Mouse (Mus musculus) C2C12 (cell line): ENCODE results near the gene Slc15a2.

Experiments
- CEBPB ChIP-seq: IDR thresholded peaks from one replicate; pipeline ENCODE4 v1.6.1; 2011; ENCODE audit warnings: low read depth, mild to moderate bottlenecking, control low read depth, moderate library complexity
- CTCF ChIP-seq: IDR thresholded peaks from one replicate; pipeline ENCODE4 v1.5.1; 2011; ENCODE audit not compliant: control insufficient read depth, insufficient read depth, insufficient read length
- MAX ChIP-seq: IDR thresholded peaks from one replicate; pipeline ENCODE4 v1.6.1; 2011; ENCODE audit warnings: mild to moderate bottlenecking, control low read depth
- MYOD1 ChIP-seq: IDR thresholded peaks from one replicate; pipeline ENCODE4 v1.6.1; 2011; ENCODE audit warnings: low read depth; ENCODE audit not compliant: control insufficient read depth, insufficient read length
- MYOG ChIP-seq: IDR thresholded peaks from one replicate; pipeline ENCODE4 v1.6.1; 2011; ENCODE audit not compliant: control insufficient read depth, insufficient read length; ENCODE audit errors: extremely low read depth

DNA sequence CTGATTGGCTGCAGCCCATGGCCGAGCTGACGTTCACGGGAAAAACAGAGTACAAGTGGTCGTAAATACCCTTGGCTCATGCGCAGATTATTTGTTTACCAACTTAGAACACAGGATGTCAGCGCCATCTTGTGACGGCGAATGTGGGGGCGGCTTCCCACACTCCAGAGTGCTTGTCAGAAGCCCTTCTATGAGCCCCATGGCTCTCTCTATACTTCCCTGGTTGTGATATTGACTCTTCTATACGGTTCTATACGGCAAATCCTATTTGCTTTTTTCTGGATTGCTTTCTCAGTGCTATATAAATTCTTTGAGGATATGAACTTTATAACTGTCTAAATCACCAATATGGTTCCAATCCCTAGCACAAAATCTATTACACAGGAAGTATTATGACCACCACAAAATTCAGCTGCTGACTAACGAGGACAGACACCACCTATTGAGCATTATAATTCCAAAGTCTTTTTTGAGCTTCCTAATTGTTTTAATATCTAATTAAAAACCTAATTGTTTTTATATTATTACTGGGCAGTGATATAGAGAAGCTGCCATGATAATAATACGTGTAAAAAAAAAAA, 14.5 kb downstream of the Slc15a2 start:
- TF ChIP-seq CTCF: no peak
- no peak for TF ChIP-seq MYOD1
- TF ChIP-seq MYOG: no peak
- no peak for TF ChIP-seq MAX
- no peak for TF ChIP-seq CEBPB
